Mouse (Mus musculus) adipose tissue, adult 10 weeks (tissue): Measurements from ENCODE around the gene Krtcap3. TPM values are rescaled to one million over a fixed set of nuclear protein-coding genes. Genes with fewer than 3 reads are reported as not detected.

Source experiments
- polyA plus RNA-seq: library from polyadenylated mRNA; stranded (reverse); fragments of 350-450 nt; fragmentation: Illumina TruSeq; extraction: RNeasy Lipid Tissue Mini Kit (QIAGEN cat#74804); gene quantifications from one replicate; pipeline ENCODE4 v1.2.3, GENCODE M21; 2014; ENCODE audit warnings: low read depth, low replicate concordance

Krtcap3 gene
- 18.2 TPM for polyA plus RNA-seq

GRCm38 (mm10) chr5:31251541-31252101 is at the start of gene Krtcap3:
Gene Krtcap3 (plus strand): TSS chr5:31251691.

GRCm38 (mm10) chr5:31201742-31202590 is 49.5 kb upstream of the Krtcap3 start, which contains the start of gene Zfp513:
Gene Zfp513 (minus strand): TSS chr5:31202303.

GRCm38 (mm10) chr5:31220448-31221303 is 30.8 kb upstream of the Krtcap3 start, which contains the start of gene Ppm1g:
Gene Ppm1g (minus strand): TSS chr5:31220687.

GRCm38 (mm10) chr5:31240637-31241521 is 10.6 kb upstream of the Krtcap3 start, which contains the start of the genes Nrbp1 and Gm9970:
Gene Nrbp1 (plus strand): TSS chr5:31240864.
Gene Gm9970 (minus strand): TSS chr5:31241232.

GRCm38 (mm10) chr5:31290521-31291360 is 39.2 kb downstream of the Krtcap3 start, which contains the start of gene Ift172:
Gene Ift172 (minus strand): TSS chr5:31291116.

GRCm38 (mm10) chr5:31295606-31296141 is 44.2 kb downstream of the Krtcap3 start, which contains the start of gene Fndc4:
Gene Fndc4 (minus strand): TSS chr5:31296080.

GRCm38 (mm10) chr5:31297047-31297757 is 45.7 kb downstream of the Krtcap3 start, which contains the start of gene Gckr:
Gene Gckr (plus strand): TSS chr5:31297443.

Other genes starting within 250 kb of the Krtcap3 start
- gene Atraid, start 203.4 kb upstream of the Krtcap3 start, polyA plus RNA-seq, result 188 TPM
- 17.8 TPM for gene Slc5a6, start 202.8 kb upstream of the Krtcap3 start, polyA plus RNA-seq
- 109 TPM for gene Cad, start 196.9 kb upstream of the Krtcap3 start, polyA plus RNA-seq
- gene Dnajc5g, start 145.4 kb upstream of the Krtcap3 start, polyA plus RNA-seq, result 2.3 TPM
- 8.9 TPM for gene Slc30a3, start 143.5 kb upstream of the Krtcap3 start, polyA plus RNA-seq
- gene Trim54, start 135.0 kb upstream of the Krtcap3 start, polyA plus RNA-seq, result not detected
- gene Ucn, start 112.9 kb upstream of the Krtcap3 start, polyA plus RNA-seq, result not detected
- 65.2 TPM for gene Mpv17, start 97.4 kb upstream of the Krtcap3 start, polyA plus RNA-seq
- gene Gm29609, start 71.8 kb upstream of the Krtcap3 start, polyA plus RNA-seq, result 2.0 TPM
- 56.6 TPM for gene Gtf3c2, start 71.5 kb upstream of the Krtcap3 start, polyA plus RNA-seq
- gene Snx17, start 58.5 kb upstream of the Krtcap3 start, polyA plus RNA-seq, result 78.8 TPM
- gene Eif2b4, start 58.3 kb upstream of the Krtcap3 start, polyA plus RNA-seq, result 34.0 TPM
- gene Zfp513, start 49.4 kb upstream of the Krtcap3 start, polyA plus RNA-seq, result 17.7 TPM
- gene Ppm1g, start 31.0 kb upstream of the Krtcap3 start, polyA plus RNA-seq, result 74.3 TPM
- gene Nrbp1, start 10.8 kb upstream of the Krtcap3 start, polyA plus RNA-seq, result 83.1 TPM
- gene Gm9970, start 10.5 kb upstream of the Krtcap3 start, polyA plus RNA-seq, result not detected
- gene Ift172, start 39.4 kb downstream of the Krtcap3 start, polyA plus RNA-seq, result 45.4 TPM
- 6.8 TPM for gene Fndc4, start 44.4 kb downstream of the Krtcap3 start, polyA plus RNA-seq
- gene Gckr, start 45.8 kb downstream of the Krtcap3 start, polyA plus RNA-seq, result 0.50 TPM
- gene Zfp512, start 200.7 kb downstream of the Krtcap3 start, polyA plus RNA-seq, result 22.9 TPM
- gene 4930548H24Rik, start 234.0 kb downstream of the Krtcap3 start, polyA plus RNA-seq, result not detected
- gene Gpn1, start 243.1 kb downstream of the Krtcap3 start, polyA plus RNA-seq, result 17.8 TPM